17 mouse cellular contexts compared by ENCODE assay signal in the genomic region with DNA sequence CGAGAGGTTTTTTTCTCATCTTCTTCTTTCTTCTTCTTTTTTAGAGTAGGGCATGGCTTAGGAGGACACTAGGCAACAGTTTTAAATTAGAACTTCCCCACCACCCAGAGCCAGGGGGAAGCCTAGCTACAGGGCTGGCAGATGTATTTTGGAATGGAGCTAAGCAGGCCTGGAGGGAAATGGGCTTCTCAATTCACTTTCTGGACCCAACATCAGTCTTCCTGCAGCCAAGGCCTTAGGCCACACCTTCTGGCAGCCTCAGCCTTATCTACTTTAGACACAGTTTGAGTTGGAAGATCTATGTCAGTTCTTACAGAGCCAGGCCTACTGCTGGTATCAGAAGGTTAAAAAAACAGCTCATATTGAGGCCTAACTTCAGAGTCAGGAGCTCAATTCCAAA. TPM values are rescaled to one million over a fixed set of nuclear protein-coding genes. Genes with fewer than 3 reads are reported as not detected.
DNase-seq lines count a peak whose midpoint lies in the region; ATAC-seq lines count a peak whose summit lies in the region.
"Had no signal": no experiment of that assay in that cellular context is flagged by ENCODE, and none has a peak within 500 bp of the region (broad histone marks: within the 10 kb centered on the region; RNA-seq: fewer than 3 reads in every experiment).

No protein-coding gene starts in this region.

- 50% methylated on average over 1 of the region's 1 CpGs for WGBS in neural tube, embryonic 12.5 days
- WGBS in midbrain, embryonic 11.5 days: 13% methylated on average over 1 of the region's 1 CpGs

- H3K36me3 ChIP-seq in neural tube, embryonic 12.5 days: no peaks in the 10 kb centered on the region
- H3K36me3 ChIP-seq in midbrain, embryonic 11.5 days (ENCODE audit: control insufficient read depth, insufficient read depth, low read length): no peaks in the 10 kb centered on the region
- H3K36me3 ChIP-seq: limb, embryonic 13.5 days; stomach, embryonic 15.5 days had no signal

- H3K4me2 ChIP-seq in neural tube, embryonic 12.5 days (replicated peaks): peak overlapping the region; percentile 50; the same call in 1 of the 2 replicates
- H3K4me2 ChIP-seq in midbrain, embryonic 11.5 days: peak overlapping the region; percentile 38; the same call in 1 of the 2 replicates
- H3K4me2 ChIP-seq: stomach, embryonic 15.5 days had no signal

- H3K27me3 ChIP-seq in neural tube, embryonic 12.5 days (replicated peaks): no peaks in the 10 kb centered on the region; the same call in 1 of the 2 replicates
- no peaks in the 10 kb centered on the region; the same call in 1 of the 2 replicates for H3K27me3 ChIP-seq in midbrain, embryonic 11.5 days (ENCODE audit: control insufficient read depth, insufficient read depth, low read length)
- H3K27me3 ChIP-seq: CH12.LX; stomach, embryonic 15.5 days had no signal

- H3K4me1 ChIP-seq in neural tube, embryonic 12.5 days: peaks cover 15% of the 10 kb centered on the region
- H3K4me1 ChIP-seq in midbrain, embryonic 11.5 days (ENCODE audit: control insufficient read depth, insufficient read depth, low read length): peaks cover 15% of the 10 kb centered on the region; the same call in 1 of the 2 replicates

- no peak overlapping the region for H3K4me3 ChIP-seq in neural tube, embryonic 12.5 days
- no peak overlapping the region for H3K4me3 ChIP-seq in midbrain, embryonic 11.5 days (ENCODE audit: low read depth, low read length)
- H3K4me3 ChIP-seq: limb, embryonic 13.5 days; stomach, embryonic 15.5 days had no signal

- intact Hi-C loops in gastrocnemius, postnatal 14 days (cut with DNase I; ENCODE audit: low total_unique reads): no loop called here

- ATAC-seq in neural tube, embryonic 12.5 days (ENCODE audit: low FRiP score, low read depth): no peak
- no peak for ATAC-seq in midbrain, embryonic 11.5 days (ENCODE audit: low FRiP score)
- ATAC-seq: lung, postnatal 0 days had no signal

- H3K9me3 ChIP-seq in neural tube, embryonic 12.5 days: no peaks in the 10 kb centered on the region
- H3K9me3 ChIP-seq in midbrain, embryonic 11.5 days (ENCODE audit: control insufficient read depth, low read length): no peaks in the 10 kb centered on the region
- H3K9me3 ChIP-seq: limb, embryonic 13.5 days; stomach, embryonic 15.5 days had no signal

- no peak for DNase-seq in neural tube, embryonic 10.5 days (ENCODE audit: extremely low spot score, low spot score)
- DNase-seq in gastrocnemius, postnatal 14 days: peak; percentile 38
- no peak for DNase-seq in midbrain, embryonic 11.5 days (ENCODE audit: low spot score, missing footprints)
- DNase-seq in urinary bladder, postnatal 36 days (ENCODE audit: low spot score in 2 of 2): no peak
- no peak for DNase-seq in adrenal gland, adult (ENCODE audit: inconsistent age in 2 of 2, low spot score in 1 of 2)
- DNase-seq in kidney, adult 18-20 months: no peak
- DNase-seq: adrenal gland, postnatal 14 days; kidney, postnatal 25 days; thymus, postnatal 4 days had no signal

- no peak overlapping the region for H3K9ac ChIP-seq in neural tube, embryonic 12.5 days
- H3K9ac ChIP-seq in midbrain, embryonic 11.5 days (ENCODE audit: low read length): no peak overlapping the region
- H3K9ac ChIP-seq: limb, embryonic 13.5 days; stomach, embryonic 15.5 days had no signal

- no peak overlapping the region for H3K27ac ChIP-seq in neural tube, embryonic 12.5 days
- peak overlapping the region; percentile 62 for H3K27ac ChIP-seq in midbrain, embryonic 11.5 days (ENCODE audit: low read depth, low read length)
- H3K27ac ChIP-seq: limb, embryonic 13.5 days; stomach, embryonic 15.5 days had no signal

RNA-seq across cellular contexts. Expression of gene En1, which starts 42.5 kb away (rescaled TPM):
- polyA plus RNA-seq in neural tube, embryonic 12.5 days (2016; fragmentation: Nextera tagmentation; extraction: Ambion mirVana): 3.9 and 4.2 TPM in 2 replicates
- total RNA-seq in gastrocnemius, postnatal 14 days (2021): 1 to 10 TPM; 5.5 to 9.9 TPM
- 6.5 and 8.2 TPM in 2 replicates for polyA plus RNA-seq in midbrain, embryonic 11.5 days (2014; fragmentation: Nextera tagmentation; extraction: Ambion mirVana)
- total RNA-seq: adrenal gland, postnatal 14 days; CH12.LX had no signal
- polyA plus RNA-seq: frontal cortex, adult 2 months; heart, embryonic 14.5 days; lung, postnatal 0 days; small intestine, adult 2 months had no signal
